In the genomic region with DNA sequence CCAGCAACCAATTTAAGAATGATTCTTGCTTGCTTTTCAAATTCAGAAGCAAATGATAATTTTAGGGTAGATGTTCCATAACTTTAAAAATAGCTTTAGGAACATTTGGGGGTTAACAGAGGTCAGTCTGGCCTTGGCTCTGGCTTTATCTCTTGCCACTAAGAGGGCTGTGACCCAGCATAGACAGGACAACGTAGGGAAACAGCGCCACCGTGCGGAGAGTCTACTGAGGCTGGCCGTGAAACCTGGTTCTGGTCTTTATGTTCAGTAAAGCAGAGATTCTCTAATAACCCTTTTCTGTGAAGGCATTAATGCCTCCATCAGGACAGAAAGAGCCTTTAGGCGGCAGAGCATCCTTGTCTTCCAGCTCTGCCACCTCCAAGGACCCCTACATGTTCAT, we compare ENCODE assay signal across 9 mouse cellular contexts. TPM values are rescaled to one million over a fixed set of nuclear protein-coding genes. Genes with fewer than 3 reads are reported as not detected.
DNase-seq lines count a peak whose midpoint lies in the region; ATAC-seq and TF ChIP-seq lines count a peak whose summit lies in the region.
"Had no signal": no experiment of that assay in that cellular context is flagged by ENCODE, and none has a peak within 500 bp of the region (broad histone marks: within the 10 kb centered on the region; RNA-seq: fewer than 3 reads in every experiment).

No protein-coding gene starts in this region.

- H3K9me3 ChIP-seq in midbrain, embryonic 10.5 days (replicated peaks): no peaks in the 10 kb centered on the region
- H3K9me3 ChIP-seq in midbrain, embryonic 13.5 days: no peaks in the 10 kb centered on the region
- H3K9me3 ChIP-seq in intestine, postnatal 0 days (ENCODE audit: control insufficient read depth): no peaks in the 10 kb centered on the region
- H3K9me3 ChIP-seq in limb, embryonic 11.5 days (ENCODE audit: control insufficient read depth, low read length): no peaks in the 10 kb centered on the region

- H3K4me2 ChIP-seq in midbrain, embryonic 13.5 days (replicated peaks): no peak overlapping the region
- H3K4me2 ChIP-seq in intestine, postnatal 0 days (replicated peaks; ENCODE audit: low read depth): no peak overlapping the region
- no peak overlapping the region for H3K4me2 ChIP-seq in limb, embryonic 11.5 days (ENCODE audit: low read depth, severe bottlenecking)

- H3K27me3 ChIP-seq in midbrain, embryonic 10.5 days (ENCODE audit: low read depth, poor library complexity, severe bottlenecking): no peaks in the 10 kb centered on the region
- no peaks in the 10 kb centered on the region for H3K27me3 ChIP-seq in midbrain, embryonic 13.5 days
- H3K27me3 ChIP-seq in intestine, postnatal 0 days (replicated peaks; ENCODE audit: control insufficient read depth, insufficient read depth, low read length): no peaks in the 10 kb centered on the region
- H3K27me3 ChIP-seq in limb, embryonic 11.5 days (ENCODE audit: control insufficient read depth, insufficient read depth, low read length): no peaks in the 10 kb centered on the region

- H3K4me3 ChIP-seq in midbrain, embryonic 10.5 days: no peak overlapping the region
- no peak overlapping the region for H3K4me3 ChIP-seq in midbrain, embryonic 13.5 days (replicated peaks)
- H3K4me3 ChIP-seq in gastrocnemius, adult 2 months: no peak overlapping the region
- no peak overlapping the region for H3K4me3 ChIP-seq in intestine, postnatal 0 days (ENCODE audit: low read depth, low read length)
- no peak overlapping the region for H3K4me3 ChIP-seq in limb, embryonic 11.5 days (ENCODE audit: low read depth, low read length)
- H3K4me3 ChIP-seq: erythroblast, embryonic 14.5 days had no signal

- intact Hi-C loops in gastrocnemius, adult 2 months (cut with DNase I): loop anchor here (1.0 kb wide), 1 partner anchor 63 kb away; no protein-coding TSS in a partner anchor

- peak; percentile 87 for TF ChIP-seq CTCF in gastrocnemius, adult 2 months (IDR thresholded peaks at IDR 0.05)
- peak; percentile 92 for TF ChIP-seq CTCF in intestine, postnatal 0 days (IDR thresholded peaks at IDR 0.05; ENCODE audit: low read depth)

- no peak overlapping the region for H3K27ac ChIP-seq in midbrain, embryonic 10.5 days (replicated peaks)
- H3K27ac ChIP-seq in midbrain, embryonic 13.5 days: no peak overlapping the region
- H3K27ac ChIP-seq in gastrocnemius, adult 2 months: no peak overlapping the region
- no peak overlapping the region for H3K27ac ChIP-seq in intestine, postnatal 0 days (ENCODE audit: low read depth, low read length)
- no peak overlapping the region for H3K27ac ChIP-seq in limb, embryonic 11.5 days (replicated peaks; ENCODE audit: low read depth, low read length)

- H3K36me3 ChIP-seq in midbrain, embryonic 10.5 days: no peaks in the 10 kb centered on the region
- H3K36me3 ChIP-seq in midbrain, embryonic 13.5 days: no peaks in the 10 kb centered on the region
- no peaks in the 10 kb centered on the region for H3K36me3 ChIP-seq in intestine, postnatal 0 days (ENCODE audit: control insufficient read depth, insufficient read depth)
- no peaks in the 10 kb centered on the region for H3K36me3 ChIP-seq in limb, embryonic 11.5 days (ENCODE audit: control insufficient read depth, insufficient read depth, low read length)

- under 1% methylated on average over 6 of the region's 6 CpGs for WGBS in midbrain, embryonic 10.5 days
- 6% methylated on average over 6 of the region's 6 CpGs for WGBS in midbrain, embryonic 13.5 days
- 5% methylated on average over 6 of the region's 6 CpGs for WGBS in intestine, postnatal 0 days
- 4% methylated on average over 6 of the region's 6 CpGs for WGBS in limb, embryonic 11.5 days

- DNase-seq in midbrain, embryonic 10.5 days (ENCODE audit: low spot score): peak; percentile 80
- peak; percentile 49 to 62 for DNase-seq in cerebellum, adult 18-20 months
- DNase-seq in gastrocnemius, adult 2 months: peak; percentile 83
- DNase-seq in limb, embryonic 11.5 days (ENCODE audit: low spot score): peak; percentile 91
- peak; percentile 46 for DNase-seq in testis, postnatal 14 days (ENCODE audit: low spot score)

- H3K9ac ChIP-seq in midbrain, embryonic 13.5 days (replicated peaks): no peak overlapping the region
- H3K9ac ChIP-seq in intestine, postnatal 0 days (ENCODE audit: low read depth, low read length): no peak overlapping the region
- no peak overlapping the region for H3K9ac ChIP-seq in limb, embryonic 11.5 days (ENCODE audit: low read length)

- no peaks in the 10 kb centered on the region for H3K4me1 ChIP-seq in midbrain, embryonic 10.5 days
- no peaks in the 10 kb centered on the region for H3K4me1 ChIP-seq in midbrain, embryonic 13.5 days (replicated peaks)
- no peaks in the 10 kb centered on the region for H3K4me1 ChIP-seq in intestine, postnatal 0 days (replicated peaks; ENCODE audit: control insufficient read depth, insufficient read depth, low read length)
- H3K4me1 ChIP-seq in limb, embryonic 11.5 days (ENCODE audit: control insufficient read depth, insufficient read depth, low read length): no peaks in the 10 kb centered on the region

- ATAC-seq in midbrain, embryonic 13.5 days: no peak
- ATAC-seq in intestine, postnatal 0 days: no peak
- ATAC-seq in limb, embryonic 11.5 days (ENCODE audit: insufficient number of reproducible peaks, low FRiP score, low TSS enrichment, low read depth): no peak
- peak; percentile 93 for ATAC-seq in neutrophil, adult 5-6 weeks (ENCODE audit: extremely low read depth, insufficient number of reproducible peaks, low FRiP score, poor library complexity, severe bottlenecking)

RNA-seq across cellular contexts. Expression of a gene that starts 9.3 kb away (rescaled TPM):
- 1.7 and 2.3 TPM in 2 replicates for polyA plus RNA-seq in midbrain, embryonic 10.5 days (2016; fragmentation: Nextera tagmentation; extraction: Ambion mirVana)
- polyA plus RNA-seq in midbrain, embryonic 13.5 days (2015; fragmentation: Nextera tagmentation; extraction: Ambion mirVana): 2.8 and 3.1 TPM in 2 replicates
- under 1 TPM in 1 of 2 experiments, not detected in 1; 0.15 TPM for total RNA-seq in gastrocnemius, adult 2 months (2021)
- 3.2 and 3.4 TPM in 2 replicates for polyA plus RNA-seq in intestine, postnatal 0 days (2015; fragmentation: Nextera tagmentation; extraction: Ambion mirVana)
- 0.82 and 0.88 TPM in 2 replicates for polyA plus RNA-seq in limb, embryonic 11.5 days (2014; fragmentation: Nextera tagmentation; extraction: Ambion mirVana)
- total RNA-seq in neutrophil, adult 5-6 weeks (2017): 2.6 and 3.7 TPM in 2 replicates

RNA-seq across cellular contexts. Expression of a gene that starts 20.9 kb away (rescaled TPM):
- 0.06 TPM in 1 of 2 replicates, not detected in the other for polyA plus RNA-seq in midbrain, embryonic 10.5 days (2016; fragmentation: Nextera tagmentation; extraction: Ambion mirVana)
- 0.13 TPM in 1 of 2 replicates, not detected in the other for polyA plus RNA-seq in midbrain, embryonic 13.5 days (2015; fragmentation: Nextera tagmentation; extraction: Ambion mirVana)
- not detected for total RNA-seq in gastrocnemius, adult 2 months (2021)
- 0.05 and 0.22 TPM in 2 replicates for polyA plus RNA-seq in intestine, postnatal 0 days (2015; fragmentation: Nextera tagmentation; extraction: Ambion mirVana)
- polyA plus RNA-seq in limb, embryonic 11.5 days (2014; fragmentation: Nextera tagmentation; extraction: Ambion mirVana): 0.09 and 0.18 TPM in 2 replicates
- 99.2 and 102 TPM in 2 replicates for total RNA-seq in neutrophil, adult 5-6 weeks (2017)

RNA-seq across cellular contexts. Expression of a gene that starts 22.9 kb away (rescaled TPM):
- polyA plus RNA-seq in midbrain, embryonic 10.5 days (2016; fragmentation: Nextera tagmentation; extraction: Ambion mirVana): 2.0 and 2.7 TPM in 2 replicates
- 0.59 and 0.80 TPM in 2 replicates for polyA plus RNA-seq in midbrain, embryonic 13.5 days (2015; fragmentation: Nextera tagmentation; extraction: Ambion mirVana)
- not detected for total RNA-seq in gastrocnemius, adult 2 months (2021)
- 0.12 and 0.23 TPM in 2 replicates for polyA plus RNA-seq in intestine, postnatal 0 days (2015; fragmentation: Nextera tagmentation; extraction: Ambion mirVana)
- 2.0 and 2.7 TPM in 2 replicates for polyA plus RNA-seq in limb, embryonic 11.5 days (2014; fragmentation: Nextera tagmentation; extraction: Ambion mirVana)
- total RNA-seq in neutrophil, adult 5-6 weeks (2017): 7.0 and 9.8 TPM in 2 replicates

RNA-seq across cellular contexts. Expression of a gene that starts 37.6 kb away (rescaled TPM):
- 0.24 and 0.53 TPM in 2 replicates for polyA plus RNA-seq in midbrain, embryonic 10.5 days (2016; fragmentation: Nextera tagmentation; extraction: Ambion mirVana)
- polyA plus RNA-seq in midbrain, embryonic 13.5 days (2015; fragmentation: Nextera tagmentation; extraction: Ambion mirVana): 0.08 TPM in 1 of 2 replicates, not detected in the other
- total RNA-seq in gastrocnemius, adult 2 months (2021): not detected
- 0.24 TPM in 1 of 2 replicates, not detected in the other for polyA plus RNA-seq in intestine, postnatal 0 days (2015; fragmentation: Nextera tagmentation; extraction: Ambion mirVana)
- 0.04 and 0.13 TPM in 2 replicates for polyA plus RNA-seq in limb, embryonic 11.5 days (2014; fragmentation: Nextera tagmentation; extraction: Ambion mirVana)
- 145 and 151 TPM in 2 replicates for total RNA-seq in neutrophil, adult 5-6 weeks (2017)
